Mouse (Mus musculus) stomach, embryonic 15.5 days (tissue): Measurements from ENCODE around the gene Ankrd50. TPM values are rescaled to one million over a fixed set of nuclear protein-coding genes. Genes with fewer than 3 reads are reported as not detected.

ENCODE experiments used
- ATAC-seq: fragments of 200-750 bp; cut with Nextera tagmentation; 2 replicates; pipeline ENCODE4 v1.8.0; 2017; ENCODE audit warnings: low read depth, moderate number of reproducible peaks, moderate TSS enrichment; ENCODE audit not compliant: insufficient read depth, low FRiP score
- H3K27ac ChIP-seq: fragments of 300-500 bp; sonication (generic); 2 replicates; pipeline ENCODE4 v1.5.1; 2015; ENCODE audit warnings: mild to moderate bottlenecking, inconsistent platforms
- H3K27me3 ChIP-seq: fragments of 300-500 bp; sonication (generic); replicated peaks from 2 replicates; pipeline ENCODE4 v1.6.1; 2015; ENCODE audit warnings: inconsistent platforms
- H3K36me3 ChIP-seq: fragments of 300-500 bp; sonication (generic); 2 replicates; pipeline ENCODE4 v1.6.1; 2015; ENCODE audit warnings: inconsistent platforms
- H3K4me1 ChIP-seq: fragments of 300-500 bp; sonication (generic); 2 replicates; pipeline ENCODE4 v1.6.1; 2015; ENCODE audit warnings: inconsistent platforms
- H3K4me2 ChIP-seq: fragments of 300-500 bp; sonication (generic); 2 replicates; pipeline ENCODE4 v1.6.1; 2015; ENCODE audit warnings: mild to moderate bottlenecking, inconsistent platforms
- H3K4me3 ChIP-seq: fragments of 300-500 bp; sonication (generic); replicated peaks from 2 replicates; pipeline ENCODE4 v1.5.1; 2015; ENCODE audit warnings: inconsistent platforms
- H3K9ac ChIP-seq: fragments of 300-500 bp; sonication (generic); 2 replicates; pipeline ENCODE4 v1.6.1; 2015; ENCODE audit warnings: inconsistent platforms
- H3K9me3 ChIP-seq: fragments of 300-500 bp; sonication (generic); 2 replicates; pipeline ENCODE4 v1.6.1; 2016; ENCODE audit warnings: inconsistent platforms
- WGBS: fragments of 180-500 bp; shearing (Covaris S2); methylation state at CpG from one replicate; pipeline ENCODE4 v1.1.7; 2015; 5-methylcytosine and 5-hydroxymethylcytosine counted together
- polyA plus RNA-seq: library from polyadenylated mRNA; unstranded; fragments of >200 nt; fragmentation: Nextera tagmentation; extraction: Ambion mirVana; gene quantifications from 2 replicates; pipeline ENCODE4 v1.2.1, GENCODE M21; 2015

The Ankrd50 gene
- polyA plus RNA-seq, 1 experiment from 2014 or later: 19.4 TPM

GRCm38 (mm10) chr3:38490720-38491119 lies 6.1 kb upstream of the Ankrd50 start:
- H3K9me3 ChIP-seq: no peaks in the 10 kb centered on the region
- 0 out of 2 replicates have a peak, but pooled peaks cover 3% of the 10 kb centered on the region for H3K4me1 ChIP-seq
- no peak overlapping the region for H3K9ac ChIP-seq
- H3K27ac ChIP-seq: no peak overlapping the region; the same call in 1 of the 2 replicates
- no peaks in the 10 kb centered on the region for H3K36me3 ChIP-seq
- peak; percentile 65; the same call in 1 of the 2 replicates for ATAC-seq
- no peak overlapping the region for H3K4me3 ChIP-seq
- H3K27me3 ChIP-seq: no peaks in the 10 kb centered on the region
- no peak overlapping the region for H3K4me2 ChIP-seq
- 71% methylated on average over 2 of the region's 2 CpGs for WGBS

GRCm38 (mm10) chr3:38485107-38485545 lies 482 bp upstream of the Ankrd50 start:
- peaks cover 11% of the 10 kb centered on the region for H3K4me1 ChIP-seq
- 2% methylated on average over 26 of the region's 26 CpGs for WGBS
- H3K4me2 ChIP-seq: peak overlapping the region; percentile 53
- H3K9me3 ChIP-seq: no peaks in the 10 kb centered on the region
- ATAC-seq: no peak
- H3K4me3 ChIP-seq: peak overlapping the region; percentile 82
- peak overlapping the region; percentile 59 for H3K27ac ChIP-seq
- no peaks in the 10 kb centered on the region for H3K36me3 ChIP-seq
- H3K9ac ChIP-seq: no peak overlapping the region
- H3K27me3 ChIP-seq: no peaks in the 10 kb centered on the region

GRCm38 (mm10) chr3:38483551-38483950 lies 1.1 kb downstream of the Ankrd50 start:
- H3K9ac ChIP-seq: peak overlapping the region; percentile 89; the same call in 1 of the 2 replicates
- H3K27me3 ChIP-seq: no peaks in the 10 kb centered on the region
- H3K36me3 ChIP-seq: no peaks in the 10 kb centered on the region
- H3K27ac ChIP-seq: peak overlapping the region; percentile 93; the same call in 1 of the 2 replicates
- peak overlapping the region; percentile 71 for H3K4me2 ChIP-seq
- no peaks in the 10 kb centered on the region for H3K9me3 ChIP-seq
- WGBS: 11% methylated on average over 10 of the region's 10 CpGs
- peak overlapping the region; percentile 82 for H3K4me3 ChIP-seq
- peaks cover 11% of the 10 kb centered on the region for H3K4me1 ChIP-seq
- no peak for ATAC-seq

GRCm38 (mm10) chr3:38482749-38483148 lies 1.9 kb downstream of the Ankrd50 start:
- Histone ChIP-seq H3K36me3 (no peaks in the 10 kb centered on the region), H3K4me3 (peak overlapping the region; percentile 82), H3K4me2 (peak overlapping the region; percentile 71), H3K9me3 (no peaks in the 10 kb centered on the region), H3K4me1 (peaks cover 14% of the 10 kb centered on the region), H3K9ac (peak overlapping the region; percentile 16; the same call in 1 of the 2 replicates), H3K27me3 (no peaks in the 10 kb centered on the region), H3K27ac (peak overlapping the region; percentile 40; the same call in 1 of the 2 replicates)
- 36% methylated on average over 11 of the region's 11 CpGs for WGBS
- no peak for ATAC-seq

- Histone ChIP-seq H3K9ac (no peak overlapping the region), H3K27ac (no peak overlapping the region), H3K9me3 (no peaks in the 10 kb centered on the region), H3K4me2 (peak overlapping the region; percentile 47), H3K4me3 (peak overlapping the region; percentile 23), H3K36me3 (0 out of 2 replicates have a peak, but pooled peaks cover 6% of the 10 kb centered on the region), H3K27me3 (no peaks in the 10 kb centered on the region), H3K4me1 (peaks cover 14% of the 10 kb centered on the region)
- no peak for ATAC-seq
- 60% methylated on average over 1 of the region's 1 CpGs for WGBS
Observed at GRCm38 (mm10) chr3:38481106-38481505, 3.5 kb downstream of the Ankrd50 start.

GRCm38 (mm10) chr3:38477936-38478335 lies 6.7 kb downstream of the Ankrd50 start:
- Histone ChIP-seq H3K4me3 (no peak overlapping the region), H3K9me3 (no peaks in the 10 kb centered on the region), H3K4me1 (peaks cover 14% of the 10 kb centered on the region), H3K36me3 (0 out of 2 replicates have a peak, but pooled peaks cover 6% of the 10 kb centered on the region), H3K9ac (no peak overlapping the region), H3K27me3 (no peaks in the 10 kb centered on the region), H3K4me2 (no peak overlapping the region; the same call in 1 of the 2 replicates), H3K27ac (no peak overlapping the region)
- 86% methylated on average over 1 of the region's 1 CpGs for WGBS
- no peak for ATAC-seq

- no peaks in the 10 kb centered on the region for H3K9me3 ChIP-seq
- WGBS: 64% methylated on average over 6 of the region's 6 CpGs
- 0 out of 2 replicates have a peak, but pooled peaks cover 6% of the 10 kb centered on the region for H3K36me3 ChIP-seq
- H3K27ac ChIP-seq: no peak overlapping the region
- no peak for ATAC-seq
- no peak overlapping the region for H3K4me3 ChIP-seq
- H3K27me3 ChIP-seq: no peaks in the 10 kb centered on the region
- H3K4me2 ChIP-seq: no peak overlapping the region
- H3K9ac ChIP-seq: no peak overlapping the region
- peaks cover 10% of the 10 kb centered on the region; the same call in 1 of the 2 replicates for H3K4me1 ChIP-seq
Observed at GRCm38 (mm10) chr3:38475587-38475986, 9.1 kb downstream of the Ankrd50 start.

GRCm38 (mm10) chr3:38473138-38473537 lies 11.5 kb downstream of the Ankrd50 start:
- H3K9me3 ChIP-seq: no peaks in the 10 kb centered on the region
- 0 out of 2 replicates have a peak, but pooled peaks cover 6% of the 10 kb centered on the region for H3K36me3 ChIP-seq
- peaks cover 7% of the 10 kb centered on the region; the same call in 1 of the 2 replicates for H3K4me1 ChIP-seq
- no peak overlapping the region for H3K4me2 ChIP-seq
- H3K27me3 ChIP-seq: no peaks in the 10 kb centered on the region
- WGBS: 85% methylated on average over 4 of the region's 4 CpGs
- H3K9ac ChIP-seq: no peak overlapping the region
- H3K27ac ChIP-seq: no peak overlapping the region
- no peak overlapping the region for H3K4me3 ChIP-seq
- no peak for ATAC-seq

- Histone ChIP-seq H3K4me1 (peaks cover 7% of the 10 kb centered on the region; the same call in 1 of the 2 replicates), H3K4me2 (no peak overlapping the region), H3K9ac (no peak overlapping the region), H3K9me3 (no peaks in the 10 kb centered on the region), H3K27ac (no peak overlapping the region; the same call in 1 of the 2 replicates), H3K4me3 (no peak overlapping the region), H3K36me3 (no peaks in the 10 kb centered on the region), H3K27me3 (no peaks in the 10 kb centered on the region)
- no peak for ATAC-seq
Observed at GRCm38 (mm10) chr3:38471516-38471915, 13.1 kb downstream of the Ankrd50 start.

GRCm38 (mm10) chr3:38468131-38468530 lies 16.5 kb downstream of the Ankrd50 start:
- peaks cover 7% of the 10 kb centered on the region; the same call in 1 of the 2 replicates for H3K4me1 ChIP-seq
- H3K4me3 ChIP-seq: no peak overlapping the region
- H3K9me3 ChIP-seq: no peaks in the 10 kb centered on the region
- no peak overlapping the region for H3K9ac ChIP-seq
- 78% methylated on average over 8 of the region's 8 CpGs for WGBS
- H3K4me2 ChIP-seq: no peak overlapping the region
- H3K27me3 ChIP-seq: no peaks in the 10 kb centered on the region
- ATAC-seq: no peak
- no peak overlapping the region for H3K27ac ChIP-seq
- 0 out of 2 replicates have a peak, but pooled peaks cover 2% of the 10 kb centered on the region for H3K36me3 ChIP-seq

- 0 out of 2 replicates have a peak, but pooled peaks cover 10% of the 10 kb centered on the region for H3K36me3 ChIP-seq
- no peaks in the 10 kb centered on the region for H3K27me3 ChIP-seq
- no peak for ATAC-seq
- WGBS: 86% methylated on average over 8 of the region's 8 CpGs
- H3K27ac ChIP-seq: no peak overlapping the region
- H3K9ac ChIP-seq: no peak overlapping the region
- no peaks in the 10 kb centered on the region for H3K9me3 ChIP-seq
- H3K4me2 ChIP-seq: no peak overlapping the region
- no peak overlapping the region for H3K4me3 ChIP-seq
- 0 out of 2 replicates have a peak, but pooled peaks cover 5% of the 10 kb centered on the region for H3K4me1 ChIP-seq
Observed at GRCm38 (mm10) chr3:38466880-38467405, 17.7 kb downstream of the Ankrd50 start.

- no peak overlapping the region for H3K9ac ChIP-seq
- no peak overlapping the region for H3K27ac ChIP-seq
- WGBS: 90% methylated on average over 5 of the region's 5 CpGs
- no peak overlapping the region for H3K4me2 ChIP-seq
- no peaks in the 10 kb centered on the region for H3K9me3 ChIP-seq
- no peak overlapping the region for H3K4me3 ChIP-seq
- peaks cover 10% of the 10 kb centered on the region; the same call in 1 of the 2 replicates for H3K36me3 ChIP-seq
- no peak; the same call in 1 of the 2 replicates for ATAC-seq
- H3K27me3 ChIP-seq: no peaks in the 10 kb centered on the region
- no peaks in the 10 kb centered on the region for H3K4me1 ChIP-seq
Observed at GRCm38 (mm10) chr3:38466139-38466538, 18.5 kb downstream of the Ankrd50 start.
